Mouse (Mus musculus) megakaryocyte, embryonic 14.5 days (primary cell): ENCODE results near the gene Fgf6.

ENCODE experiments used
- FLI1 ChIP-seq: IDR thresholded peaks from 2 replicates; pipeline ENCODE4 v1.6.1; 2012; ENCODE audit warnings: low read length, inconsistent platforms, mixed read lengths
- GATA1 ChIP-seq: IDR thresholded peaks from 3 replicates; pipeline ENCODE4 v1.6.1; 2012; ENCODE audit warnings: mixed read lengths, low read length, inconsistent platforms, borderline replicate concordance

- TF ChIP-seq GATA1, result no peak
- no peak for TF ChIP-seq FLI1
Measured at GRCm38 (mm10) chr6:127024836-127025235, 9.4 kb downstream of the Fgf6 start.
